Mouse (Mus musculus) spleen, adult 2 months (tissue): ENCODE measurements at regions not wholly inside any gene's neighbourhood (a gene's known extent, or its start where the extent isn't known, plus 50 kb on each side); places are given as distances from the start of the nearest gene placed in this dataset.

ENCODE experiments used
- DNase-seq, 2 experiments: peaks; one replicate each; pipeline versions ENCODE4 v3.0.0 to v3.0.0-alpha.2; 2012 to 2021; ENCODE audit warnings: low spot score in 2 of 2, low read depth in 1 of 2
- H3K27ac ChIP-seq: fragments of 200-500 bp; 2 replicates; pipeline ENCODE4 v1.5.1; 2012; ENCODE audit warnings: low read length, inconsistent platforms; ENCODE audit not compliant: insufficient read depth
- H3K27me3 ChIP-seq: fragments of 200-500 bp; 2 replicates; pipeline ENCODE4 v1.6.1; 2012; ENCODE audit warnings: mild to moderate bottlenecking, moderate library complexity, low read length, inconsistent platforms; ENCODE audit not compliant: control insufficient read depth, insufficient read depth
- H3K36me3 ChIP-seq: fragments of 200-500 bp; 2 replicates; pipeline ENCODE4 v1.6.1; 2012; ENCODE audit warnings: mild to moderate bottlenecking, low read length, inconsistent platforms; ENCODE audit not compliant: control insufficient read depth, insufficient read depth
- H3K4me1 ChIP-seq: fragments of 200-500 bp; 2 replicates; pipeline ENCODE4 v1.6.1; 2011; ENCODE audit warnings: inconsistent platforms; ENCODE audit not compliant: control insufficient read depth, insufficient read depth, insufficient read length
- H3K4me3 ChIP-seq: fragments of 200-500 bp; 2 replicates; pipeline ENCODE4 v1.5.1; 2011; ENCODE audit warnings: mild to moderate bottlenecking, inconsistent platforms; ENCODE audit not compliant: insufficient read depth, insufficient read length; ENCODE audit errors: extremely low read depth
- CTCF ChIP-seq: fragments of 200-500 bp; IDR thresholded peaks from 2 replicates; pipeline ENCODE4 v1.5.1; 2011; ENCODE audit warnings: mild to moderate bottlenecking, inconsistent platforms; ENCODE audit not compliant: insufficient read depth, insufficient read length, insufficient replicate concordance; ENCODE audit errors: extremely low read depth
- POLR2A ChIP-seq: fragments of 200-500 bp; IDR thresholded peaks from 2 replicates; pipeline ENCODE4 v1.6.1; 2011; ENCODE audit warnings: low read depth, low read length, inconsistent platforms
- WGBS: fragments of 180-500 bp; shearing (Covaris S2); methylation state at CpG from one replicate; pipeline ENCODE4 v1.1.7; 2018; 5-methylcytosine and 5-hydroxymethylcytosine counted together

DNA sequence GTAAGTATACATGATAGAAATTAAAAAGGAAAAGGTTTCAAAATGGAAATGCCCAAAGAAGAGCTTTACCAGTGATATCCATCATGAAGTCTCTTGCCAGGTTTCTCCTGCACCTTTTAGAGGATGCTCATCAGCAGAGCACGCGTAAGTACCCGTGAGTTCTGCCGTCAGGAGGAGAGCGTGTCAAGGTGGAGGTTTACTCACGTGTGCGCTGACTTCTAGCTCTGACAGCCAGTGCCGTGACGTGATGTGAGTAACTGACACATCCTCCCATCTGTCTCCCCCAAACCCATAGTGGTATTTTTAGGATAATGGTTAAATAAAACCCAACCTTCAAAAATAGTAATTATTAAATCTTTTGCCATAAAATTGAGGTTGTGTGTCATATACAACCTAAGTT lies 55.3 kb downstream of the Adra2a start:
- 84% methylated on average over 9 of the region's 9 CpGs for WGBS

DNA sequence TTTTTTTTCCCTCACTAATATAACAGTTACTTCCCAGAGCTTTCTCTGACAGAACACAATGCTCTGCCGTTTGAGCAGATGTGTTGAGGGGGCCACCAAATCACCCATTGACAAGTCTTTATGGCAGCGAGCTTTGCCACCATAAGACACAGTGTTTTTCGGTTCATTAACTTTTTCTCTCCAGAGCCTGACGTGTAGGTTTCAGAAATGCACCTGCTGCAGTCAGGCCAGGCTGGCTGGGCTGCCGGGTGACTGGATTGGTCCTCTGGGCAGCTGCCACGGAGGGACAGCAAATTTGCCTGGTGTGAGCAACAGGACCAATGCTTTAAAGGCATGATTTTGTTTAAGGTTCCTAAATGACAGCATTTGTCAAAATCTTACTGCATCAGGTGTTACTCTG lies 55.8 kb downstream of the Adra2a start:
- TF ChIP-seq CTCF (no peak), POLR2A (no peak)
- no peak for DNase-seq
- WGBS = 64% methylated on average over 6 of the region's 6 CpGs
- Histone ChIP-seq H3K27me3 (no peaks in the 10 kb centered on the region), H3K27ac (no peak overlapping the region), H3K4me3 (no peak overlapping the region), H3K4me1 (no peaks in the 10 kb centered on the region; the same call in 1 of the 2 replicates), H3K36me3 (no peaks in the 10 kb centered on the region)

More for the DNA sequence above, 55.3 kb downstream of the Adra2a start:
- no peaks in the 10 kb centered on the region for H3K4me1 ChIP-seq
- no peaks in the 10 kb centered on the region for H3K27me3 ChIP-seq
- no peaks in the 10 kb centered on the region for H3K36me3 ChIP-seq
- TF ChIP-seq POLR2A (no peak), CTCF (no peak)
- H3K4me3 ChIP-seq = no peak overlapping the region
- no peak overlapping the region for H3K27ac ChIP-seq
- no peak for DNase-seq

DNA sequence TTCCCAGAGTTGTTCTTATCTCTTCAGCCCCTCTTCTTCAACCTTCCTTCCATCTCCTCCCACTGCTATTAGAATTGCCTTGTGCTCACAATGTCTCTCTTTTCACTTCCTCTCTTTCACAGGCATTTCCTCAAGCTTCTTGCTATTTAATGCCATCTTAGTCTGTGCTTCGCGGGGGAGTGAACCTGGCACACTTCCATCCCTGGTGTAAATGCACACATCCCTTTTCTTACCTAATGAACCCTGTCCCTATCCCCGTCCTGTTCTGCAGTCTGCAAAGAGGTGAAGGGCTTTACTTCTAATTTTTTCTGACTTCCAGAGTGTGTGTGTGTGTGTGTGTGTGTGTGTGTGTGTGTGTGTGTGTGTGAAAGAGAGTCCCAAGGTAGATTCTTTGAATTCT lies 62.6 kb downstream of the Adra2a start:
- no peak overlapping the region for H3K27ac ChIP-seq
- no peak overlapping the region for H3K4me3 ChIP-seq
- DNase-seq = peak; percentile 7 to 8
- TF ChIP-seq POLR2A (no peak), CTCF (no peak)
- no peaks in the 10 kb centered on the region for H3K27me3 ChIP-seq
- peaks cover 5% of the 10 kb centered on the region for H3K4me1 ChIP-seq
- WGBS = 7% methylated on average over 3 of the region's 3 CpGs
- no peaks in the 10 kb centered on the region for H3K36me3 ChIP-seq

DNA sequence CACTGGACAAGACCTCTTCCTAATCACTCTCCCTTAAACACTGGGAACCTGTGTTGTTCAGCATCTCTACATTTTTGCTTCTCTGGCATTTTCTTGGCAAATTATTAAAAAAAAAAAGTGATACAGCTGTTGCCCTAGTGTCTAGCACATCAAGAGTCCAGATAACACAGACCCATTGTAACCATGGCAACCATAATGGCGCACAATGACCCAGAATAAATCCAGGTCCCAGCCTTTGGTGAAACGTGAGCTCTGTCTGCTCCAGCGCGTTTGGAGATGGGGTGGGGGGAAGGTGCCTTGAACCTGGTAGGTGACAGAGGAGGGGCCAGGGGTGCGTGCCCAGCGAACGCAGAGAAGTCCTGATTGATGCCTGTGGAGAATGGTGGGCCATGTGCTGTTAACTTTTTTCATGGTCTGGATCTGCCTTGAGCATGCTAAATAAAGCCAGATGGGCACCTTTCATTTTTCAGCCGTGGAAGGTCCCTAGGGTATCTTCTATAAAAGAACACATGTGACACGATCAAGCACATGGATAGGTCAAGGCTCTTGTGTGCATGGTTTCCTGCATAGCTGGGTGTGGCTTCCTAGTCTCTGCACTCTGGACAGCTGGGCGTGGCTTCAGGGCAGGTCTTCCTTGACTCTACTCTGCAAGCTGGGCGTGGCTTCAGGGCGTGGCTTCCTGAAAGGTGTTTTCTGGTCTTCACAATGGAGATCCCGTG lies 63.3 kb downstream of the Adra2a start:
- TF ChIP-seq POLR2A = no peak
- no peak for TF ChIP-seq CTCF
- Histone ChIP-seq H3K27me3 (no peaks in the 10 kb centered on the region), H3K4me3 (no peak overlapping the region), H3K36me3 (no peaks in the 10 kb centered on the region), H3K4me1 (peaks cover 5% of the 10 kb centered on the region), H3K27ac (no peak overlapping the region)
- WGBS = 61% methylated on average over 13 of the region's 13 CpGs
- DNase-seq = peak; percentile 27 to 48

DNA sequence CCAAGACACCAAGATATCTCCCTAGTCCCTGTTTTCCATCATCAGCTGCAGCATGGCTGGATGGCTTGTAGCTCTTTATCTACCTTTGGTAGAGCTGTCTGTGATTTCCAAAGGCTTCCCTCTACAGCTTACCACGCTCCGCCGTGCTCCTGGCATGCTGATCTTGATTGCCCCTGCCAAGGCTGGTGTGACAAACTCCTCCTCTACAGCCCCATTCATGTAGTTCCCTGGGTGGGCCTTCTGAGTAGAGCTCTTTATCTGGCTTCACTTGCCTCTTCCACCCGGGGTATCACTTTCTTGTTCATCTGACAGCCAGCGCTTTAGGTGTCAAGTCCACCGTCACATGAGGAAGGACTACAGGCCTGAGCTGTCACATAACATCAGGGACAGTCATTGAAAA lies 66.1 kb downstream of the Adra2a start:
- DNase-seq = no peak
- Histone ChIP-seq H3K27me3 (no peaks in the 10 kb centered on the region), H3K27ac (no peak overlapping the region), H3K4me3 (no peak overlapping the region), H3K36me3 (no peaks in the 10 kb centered on the region), H3K4me1 (peaks cover 5% of the 10 kb centered on the region; the same call in 1 of the 2 replicates)
- TF ChIP-seq POLR2A (no peak), CTCF (no peak)
- 91% methylated on average over 6 of the region's 6 CpGs for WGBS

DNA sequence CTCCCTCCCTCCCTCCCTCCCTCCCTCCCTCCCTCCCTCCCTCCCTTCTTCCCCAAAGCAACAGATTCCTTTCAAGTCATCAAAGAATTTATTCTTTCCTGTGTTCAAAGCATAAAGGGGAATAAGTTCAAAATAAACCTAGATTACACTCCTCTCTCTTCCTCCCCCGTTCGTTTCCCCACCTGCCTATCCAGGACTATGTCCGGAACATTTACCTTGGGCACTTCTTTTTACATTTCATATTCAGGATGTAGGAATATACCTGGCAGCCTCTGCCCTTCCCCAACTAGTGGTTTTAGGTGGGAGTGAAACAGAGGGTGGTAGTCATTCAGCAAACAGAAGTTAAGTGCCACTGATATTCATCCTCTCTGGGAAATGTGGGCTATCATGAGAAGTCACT lies 68.7 kb downstream of the Adra2a start:
- Histone ChIP-seq H3K36me3 (no peaks in the 10 kb centered on the region), H3K4me1 (peaks cover 2% of the 10 kb centered on the region; the same call in 1 of the 2 replicates), H3K27me3 (no peaks in the 10 kb centered on the region), H3K4me3 (no peak overlapping the region), H3K27ac (no peak overlapping the region)
- TF ChIP-seq POLR2A (no peak), CTCF (no peak)
- DNase-seq = no peak
- WGBS = 66% methylated on average over 3 of the region's 3 CpGs

DNA sequence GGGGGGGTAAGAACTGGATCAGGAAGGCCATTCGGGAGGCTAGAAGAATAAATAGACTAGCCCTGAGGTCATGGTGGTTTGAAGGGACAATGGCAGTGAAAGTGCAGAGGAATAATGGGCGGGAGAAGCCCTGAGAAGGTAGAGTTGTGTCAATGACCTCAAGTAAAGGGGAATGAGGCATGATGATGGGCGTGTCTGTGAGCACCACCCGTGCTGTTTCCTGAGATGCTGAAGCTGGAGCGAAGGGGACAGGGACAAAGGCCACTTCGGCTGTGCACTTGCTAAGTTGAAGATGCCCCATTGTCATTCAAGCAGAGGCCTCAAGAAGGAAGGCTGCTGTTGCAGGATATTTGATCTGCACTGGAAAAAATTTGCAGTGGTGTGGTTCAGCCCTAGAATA lies 69.5 kb downstream of the Adra2a start:
- Histone ChIP-seq H3K4me1 (peaks cover 2% of the 10 kb centered on the region; the same call in 1 of the 2 replicates), H3K36me3 (no peaks in the 10 kb centered on the region), H3K27ac (no peak overlapping the region), H3K4me3 (no peak overlapping the region), H3K27me3 (no peaks in the 10 kb centered on the region)
- no peak for DNase-seq
- 73% methylated on average over 6 of the region's 6 CpGs for WGBS
- TF ChIP-seq CTCF (no peak), POLR2A (no peak)
